Mouse (Mus musculus) embryonic fibroblast, embryonic 13.5 days (primary cell): ENCODE results near the gene Ppp1r36. TPM values are rescaled to one million over a fixed set of nuclear protein-coding genes. Genes with fewer than 3 reads are reported as not detected.

Experiments
- H3K27ac ChIP-seq: 2 replicates; pipeline ENCODE4 v1.5.1; 2012; ENCODE audit warnings: low read length, control low read depth, inconsistent platforms; ENCODE audit not compliant: insufficient read depth
- H3K4me1 ChIP-seq: 2 replicates; pipeline ENCODE4 v1.6.1; 2011; ENCODE audit warnings: low read length; ENCODE audit not compliant: control insufficient read depth, insufficient read depth
- H3K4me3 ChIP-seq: 2 replicates; pipeline ENCODE4 v1.5.1; 2011; ENCODE audit warnings: mild to moderate bottlenecking, control low read depth, low read length; ENCODE audit not compliant: insufficient read depth
- CTCF ChIP-seq: IDR thresholded peaks from 2 replicates; pipeline ENCODE4 v1.5.1; 2011; ENCODE audit warnings: mild to moderate bottlenecking, control low read depth, low read length, moderate library complexity, borderline replicate concordance; ENCODE audit not compliant: insufficient read depth
- POLR2A ChIP-seq: IDR thresholded peaks from 2 replicates; pipeline ENCODE4 v1.6.1; 2011; ENCODE audit warnings: low read depth, mild to moderate bottlenecking, control low read depth, low read length, moderate library complexity
- polyA plus RNA-seq: library from polyadenylated mRNA; stranded (reverse); fragments of >200 nt; gene quantifications from 2 replicates; pipeline ENCODE4 v1.2.4, GENCODE M21; 2011; ENCODE audit warnings: low read depth; ENCODE audit not compliant: missing spikeins, insufficient read length

Ppp1r36 gene
- polyA plus RNA-seq, 1 experiment, result 1.8 TPM

- Histone ChIP-seq H3K4me3 (no peak overlapping the region), H3K27ac (no peak overlapping the region), H3K4me1 (no peaks in the 10 kb centered on the region)
- TF ChIP-seq POLR2A, result no peak
- TF ChIP-seq CTCF, result no peak
These were observed 25.6 kb upstream of the Ppp1r36 start for GRCm38 (mm10) chr12:76391595-76392271.

GRCm38 (mm10) chr12:76392979-76393378, 24.4 kb upstream of the Ppp1r36 start:
- TF ChIP-seq CTCF (no peak), POLR2A (no peak)
- Histone ChIP-seq H3K27ac (no peak overlapping the region), H3K4me1 (peaks cover 7% of the 10 kb centered on the region), H3K4me3 (no peak overlapping the region)

GRCm38 (mm10) chr12:76397281-76397680, 20.1 kb upstream of the Ppp1r36 start:
- Histone ChIP-seq H3K27ac (peak overlapping the region; percentile 10; the same call in 1 of the 2 replicates), H3K4me3 (no peak overlapping the region), H3K4me1 (peaks cover 11% of the 10 kb centered on the region)
- no peak for TF ChIP-seq POLR2A
- no peak for TF ChIP-seq CTCF

DNA sequence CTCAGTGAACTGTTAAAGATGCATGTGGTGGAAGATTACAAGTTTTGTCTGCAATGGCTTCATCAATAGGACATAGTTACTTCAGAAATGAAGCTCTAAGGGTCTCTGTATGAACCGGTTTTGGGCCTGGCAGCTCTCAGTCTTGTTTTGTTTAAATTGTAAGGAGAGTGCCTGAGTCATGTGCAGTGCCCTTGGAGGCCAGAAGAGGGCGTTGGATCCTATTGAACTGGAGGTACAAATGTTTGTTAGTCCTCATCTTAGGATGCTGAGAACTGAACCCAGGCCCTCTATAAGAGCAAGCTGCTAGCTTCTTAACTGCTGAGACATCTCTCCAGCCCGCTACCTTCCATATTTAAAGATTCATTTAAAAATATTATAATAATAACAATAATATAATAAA, 15.7 kb upstream of the Ppp1r36 start:
- peaks cover 13% of the 10 kb centered on the region for H3K4me1 ChIP-seq
- no peak overlapping the region for H3K4me3 ChIP-seq
- H3K27ac ChIP-seq, result no peak overlapping the region
- TF ChIP-seq CTCF (no peak), POLR2A (no peak)

DNA sequence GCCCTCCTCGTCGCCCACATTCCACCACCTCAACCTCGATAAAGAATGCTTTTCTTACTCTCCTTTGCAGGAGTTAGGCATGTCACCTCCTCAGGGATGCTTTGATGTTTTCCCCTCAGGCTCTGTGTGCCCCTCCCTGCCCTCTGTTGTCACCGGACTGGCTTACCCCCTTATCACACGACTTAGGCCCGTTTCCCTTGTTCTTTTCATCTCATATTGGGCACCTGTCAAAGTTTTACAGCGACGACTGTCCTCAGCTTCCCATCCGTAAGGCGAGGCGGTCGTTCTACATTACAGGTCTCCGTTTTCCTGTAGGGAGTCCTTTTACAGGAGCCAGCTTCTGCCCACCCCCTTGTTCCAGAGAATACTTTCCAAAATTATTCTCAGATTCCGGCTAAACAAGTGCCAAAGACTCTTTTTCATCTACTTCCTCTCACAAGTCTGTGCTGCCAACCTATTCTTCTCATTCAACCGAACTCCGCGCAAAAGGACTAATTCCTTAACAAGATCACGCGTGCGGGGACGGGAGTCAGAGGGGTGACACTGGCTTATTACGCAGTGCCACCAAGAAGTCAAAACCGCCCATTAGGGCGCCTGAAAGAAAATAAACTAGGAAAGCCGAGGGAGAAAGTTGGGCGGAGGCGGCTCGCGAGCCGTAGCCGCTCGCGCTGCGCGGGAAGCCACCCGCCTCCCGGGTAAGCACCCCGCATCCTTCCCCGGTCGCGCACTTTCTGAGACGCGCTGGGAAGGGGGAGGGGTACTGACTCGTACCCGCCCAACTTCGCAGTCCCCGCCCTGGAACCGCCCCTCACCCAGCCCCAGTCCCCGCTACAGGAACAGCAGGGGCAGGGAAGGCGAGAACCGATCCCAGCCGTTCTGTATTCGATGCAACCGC, 14.1 kb upstream of the Ppp1r36 start:
- H3K27ac ChIP-seq, result peak overlapping the region; percentile 81
- TF ChIP-seq POLR2A (no peak; the same call in none of the 2 replicates), CTCF (no peak)
- H3K4me3 ChIP-seq, result peak overlapping the region; percentile 52
- peaks cover 4% of the 10 kb centered on the region for H3K4me1 ChIP-seq

- H3K4me3 ChIP-seq, result peak within 1 kb of the TSS; percentile 52
These were observed 13.3 kb upstream of the Ppp1r36 start, which contains the start of gene Hspa2 for GRCm38 (mm10) chr12:76403886-76404537. TSS of gene Hspa2 (plus strand) at chr12:76404176.

GRCm38 (mm10) chr12:76404836-76405182, 12.5 kb upstream of the Ppp1r36 start:
- peak overlapping the region; percentile 32 for H3K4me3 ChIP-seq
- no peak overlapping the region for H3K27ac ChIP-seq
- H3K4me1 ChIP-seq, result peaks cover 2% of the 10 kb centered on the region; the same call in 1 of the 2 replicates
- TF ChIP-seq CTCF, result no peak
- TF ChIP-seq POLR2A, result no peak

More at GRCm38 (mm10) chr12:76403886-76404537, 13.3 kb upstream of the Ppp1r36 start, which contains the start of gene Hspa2:
- Histone ChIP-seq H3K27ac (peak within 1 kb of the TSS; percentile 81), H3K4me1 (peaks cover 2% of the 10 kb centered on the region; the same call in 1 of the 2 replicates)
- TF ChIP-seq CTCF, result no peak
- peak; percentile 100 for TF ChIP-seq POLR2A

DNA sequence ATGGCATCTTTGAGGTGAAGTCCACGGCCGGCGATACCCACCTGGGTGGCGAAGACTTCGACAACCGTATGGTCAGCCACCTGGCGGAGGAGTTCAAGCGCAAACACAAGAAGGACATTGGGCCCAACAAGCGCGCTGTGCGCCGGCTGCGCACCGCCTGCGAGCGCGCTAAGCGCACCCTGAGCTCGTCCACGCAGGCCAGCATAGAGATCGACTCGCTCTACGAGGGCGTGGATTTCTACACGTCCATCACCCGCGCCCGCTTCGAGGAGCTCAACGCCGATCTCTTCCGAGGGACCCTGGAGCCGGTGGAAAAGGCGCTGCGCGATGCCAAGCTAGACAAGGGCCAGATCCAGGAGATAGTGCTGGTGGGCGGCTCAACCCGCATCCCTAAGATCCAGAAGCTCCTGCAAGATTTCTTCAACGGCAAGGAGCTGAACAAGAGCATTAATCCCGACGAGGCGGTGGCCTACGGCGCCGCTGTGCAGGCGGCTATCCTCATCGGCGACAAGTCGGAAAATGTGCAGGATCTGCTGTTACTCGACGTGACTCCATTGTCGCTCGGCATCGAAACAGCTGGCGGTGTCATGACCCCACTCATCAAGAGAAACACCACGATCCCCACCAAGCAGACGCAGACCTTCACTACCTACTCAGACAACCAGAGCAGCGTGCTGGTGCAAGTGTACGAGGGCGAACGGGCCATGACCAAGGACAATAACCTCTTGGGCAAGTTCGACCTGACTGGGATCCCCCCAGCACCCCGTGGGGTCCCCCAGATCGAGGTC, 12.0 kb upstream of the Ppp1r36 start:
- TF ChIP-seq POLR2A, result no peak
- TF ChIP-seq CTCF, result no peak
- Histone ChIP-seq H3K4me1 (peaks cover 2% of the 10 kb centered on the region; the same call in 1 of the 2 replicates), H3K4me3 (no peak overlapping the region), H3K27ac (no peak overlapping the region)

DNA sequence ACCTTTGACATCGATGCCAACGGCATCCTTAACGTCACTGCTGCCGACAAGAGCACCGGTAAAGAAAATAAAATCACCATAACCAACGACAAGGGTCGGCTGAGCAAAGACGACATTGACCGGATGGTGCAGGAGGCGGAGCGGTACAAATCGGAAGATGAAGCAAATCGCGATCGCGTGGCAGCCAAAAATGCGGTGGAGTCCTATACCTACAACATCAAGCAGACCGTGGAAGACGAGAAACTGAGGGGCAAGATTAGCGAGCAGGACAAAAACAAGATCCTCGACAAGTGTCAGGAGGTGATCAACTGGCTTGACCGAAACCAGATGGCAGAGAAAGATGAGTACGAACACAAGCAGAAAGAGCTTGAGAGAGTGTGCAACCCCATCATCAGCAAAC, 11.4 kb upstream of the Ppp1r36 start:
- H3K4me3 ChIP-seq, result peak overlapping the region; percentile 1; the same call in 1 of the 2 replicates
- no peak overlapping the region for H3K27ac ChIP-seq
- H3K4me1 ChIP-seq, result peaks cover 2% of the 10 kb centered on the region; the same call in 1 of the 2 replicates
- TF ChIP-seq CTCF, result no peak
- no peak for TF ChIP-seq POLR2A
